ENCODE assay signal across 9 mouse cellular contexts in genomic region chr4:25035158-25035791, GRCm38 (mm10).
DNase-seq lines count a peak whose midpoint lies in the region.
"Had no signal": no experiment of that assay in that cellular context is flagged by ENCODE, and none has a peak within 500 bp of the region (broad histone marks: within the 10 kb centered on the region; RNA-seq: fewer than 3 reads in every experiment).

No protein-coding gene starts in this region.

- peak; percentile 23 for DNase-seq in adrenal gland, adult 2 months
- no peak for DNase-seq in adrenal gland, adult 8-10 months
- peak; percentile 7 for DNase-seq in left cerebral cortex, postnatal 4 days
- DNase-seq in left cerebral cortex, adult 9 months (ENCODE audit: low spot score in 2 of 2): no peak
- DNase-seq in R1 (ENCODE audit: low read depth, low spot score): peak; percentile 27
- peak; percentile 7 for DNase-seq in kidney, postnatal 14 days
- no peak for DNase-seq in layer of hippocampus, postnatal 14 days (ENCODE audit: low spot score in 2 of 2)
- no peak for DNase-seq in gastrocnemius, postnatal 25 days
- DNase-seq: thymus, adult 18-20 months had no signal

- intact Hi-C loops in left cerebral cortex, postnatal 4 days (cut with DNase I): no loop called here

Comparison
In these comparisons a context has a peak if more than half of its experiments do, and no peak if none do; other contexts are left out.
1. DNase-seq: peak in adrenal gland, adult 2 months (single experiment), left cerebral cortex, postnatal 4 days (single experiment), R1 (single experiment) and kidney, postnatal 14 days (single experiment); none in adrenal gland, adult 8-10 months (single experiment), left cerebral cortex, adult 9 months (0 of 2), layer of hippocampus, postnatal 14 days (0 of 2) and gastrocnemius, postnatal 25 days (single experiment).